Mouse (Mus musculus) heart, embryonic 13.5 days (tissue): Measurements from ENCODE around the gene Cop1. TPM values are rescaled to one million over a fixed set of nuclear protein-coding genes. Genes with fewer than 3 reads are reported as not detected.

Source experiments
- ATAC-seq: fragments of 200-750 bp; cut with Nextera tagmentation; 2 replicates; pipeline ENCODE4 v1.8.0; 2017; ENCODE audit warnings: moderate TSS enrichment; ENCODE audit not compliant: insufficient number of reproducible peaks, low FRiP score, low TSS enrichment; ENCODE audit errors: extremely low read depth
- H3K27ac ChIP-seq: fragments of 300-500 bp; sonication (generic); replicated peaks from 2 replicates; pipeline ENCODE4 v1.5.1; 2015; ENCODE audit warnings: moderate library complexity, mild to moderate bottlenecking, inconsistent platforms
- H3K27me3 ChIP-seq: fragments of 300-500 bp; sonication (generic); replicated peaks from 2 replicates; pipeline ENCODE4 v1.6.1; 2015; ENCODE audit warnings: mild to moderate bottlenecking, inconsistent platforms
- H3K36me3 ChIP-seq: fragments of 300-500 bp; sonication (generic); 2 replicates; pipeline ENCODE4 v1.6.1; 2015; ENCODE audit warnings: mild to moderate bottlenecking, inconsistent platforms
- H3K4me1 ChIP-seq: fragments of 300-500 bp; sonication (generic); 2 replicates; pipeline ENCODE4 v1.6.1; 2015; ENCODE audit warnings: inconsistent platforms
- H3K4me2 ChIP-seq: fragments of 300-500 bp; sonication (generic); 2 replicates; pipeline ENCODE4 v1.6.1; 2015; ENCODE audit warnings: inconsistent platforms, mild to moderate bottlenecking, moderate library complexity
- H3K4me3 ChIP-seq: fragments of 300-500 bp; sonication (generic); 2 replicates; pipeline ENCODE4 v1.5.1; 2015; ENCODE audit warnings: moderate library complexity, mild to moderate bottlenecking, inconsistent platforms
- H3K9ac ChIP-seq: fragments of 300-500 bp; sonication (generic); 2 replicates; pipeline ENCODE4 v1.6.1; 2015; ENCODE audit warnings: inconsistent platforms, mild to moderate bottlenecking, moderate library complexity
- H3K9me3 ChIP-seq: fragments of 300-500 bp; sonication (generic); 2 replicates; pipeline ENCODE4 v1.6.1; 2016; ENCODE audit warnings: inconsistent platforms
- WGBS: fragments of 180-500 bp; shearing (Covaris S2); methylation state at CpG from one replicate; pipeline ENCODE4 v1.1.7; 2015; ENCODE audit warnings: mixed read lengths; 5-methylcytosine and 5-hydroxymethylcytosine counted together
- microRNA-seq: library from miRNA; unstranded; fragments of <30 nt; microRNA quantifications from one replicate; pipeline ENCODE4, GENCODE M21; 2016
- polyA plus RNA-seq: library from polyadenylated mRNA; unstranded; fragments of >200 nt; fragmentation: Nextera tagmentation; extraction: Ambion mirVana; gene quantifications from 2 replicates; pipeline ENCODE4 v1.2.1, GENCODE M21; 2015

Cop1 gene
- polyA plus RNA-seq, 1 experiment from 2014 or later = 9.5 TPM

DNA sequence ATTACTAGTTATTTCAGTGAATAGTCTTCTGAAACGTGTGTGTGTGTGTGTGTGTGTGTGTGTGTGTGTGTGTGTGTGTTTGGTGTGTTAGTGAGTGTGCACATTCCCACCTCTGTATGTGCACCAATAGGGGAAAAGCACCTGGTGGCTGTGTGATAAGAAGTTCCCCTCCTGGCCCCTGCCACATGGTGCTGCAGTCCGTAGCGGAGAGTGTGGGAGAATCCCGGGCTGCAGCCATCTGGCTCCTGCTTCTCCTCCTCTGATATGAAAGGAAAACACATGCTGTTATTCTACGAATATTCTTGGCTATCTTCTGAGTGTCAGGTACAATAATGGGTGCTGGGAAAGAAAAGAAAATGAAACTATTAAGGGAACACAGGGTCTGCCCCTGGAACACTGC, 154.3 kb downstream of the Cop1 start:
- H3K4me1 ChIP-seq = no peaks in the 10 kb centered on the region
- ATAC-seq = no peak
- no peak overlapping the region for H3K4me3 ChIP-seq
- no peaks in the 10 kb centered on the region for H3K9me3 ChIP-seq
- 29% methylated on average over 5 of the region's 5 CpGs for WGBS
- H3K4me2 ChIP-seq = no peak overlapping the region
- H3K9ac ChIP-seq = no peak overlapping the region
- no peaks in the 10 kb centered on the region for H3K36me3 ChIP-seq
- no peaks in the 10 kb centered on the region for H3K27me3 ChIP-seq
- no peak overlapping the region for H3K27ac ChIP-seq

DNA sequence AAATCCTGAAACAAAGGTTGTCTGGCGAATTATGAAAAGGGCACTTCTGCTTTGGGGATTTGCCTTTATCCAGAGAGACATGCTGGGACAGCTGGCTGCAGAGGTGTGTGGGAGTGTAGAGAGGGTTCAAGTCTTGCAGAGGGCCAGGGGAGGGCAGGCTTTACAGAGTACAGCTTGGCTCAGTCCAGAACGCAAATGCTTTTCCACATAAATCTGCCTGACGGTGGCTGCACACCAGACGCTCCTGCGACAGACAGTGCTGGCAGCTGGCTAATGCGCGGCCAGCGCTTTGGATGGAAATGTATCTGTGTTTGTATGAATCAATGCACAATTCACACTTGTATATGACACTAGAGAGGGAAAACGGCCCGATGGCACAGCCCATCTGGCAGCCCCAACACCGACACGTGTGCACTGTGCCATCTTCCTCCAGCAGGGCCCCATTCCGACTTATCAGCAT, 156.5 kb downstream of the Cop1 start:
- ATAC-seq = no peak
- Histone ChIP-seq H3K9ac (no peak overlapping the region), H3K36me3 (no peaks in the 10 kb centered on the region), H3K9me3 (no peaks in the 10 kb centered on the region), H3K4me1 (0 out of 2 replicates have a peak, but pooled peaks cover 2% of the 10 kb centered on the region), H3K4me2 (no peak overlapping the region), H3K27me3 (no peaks in the 10 kb centered on the region), H3K27ac (no peak overlapping the region), H3K4me3 (no peak overlapping the region)
- 79% methylated on average over 13 of the region's 13 CpGs for WGBS

DNA sequence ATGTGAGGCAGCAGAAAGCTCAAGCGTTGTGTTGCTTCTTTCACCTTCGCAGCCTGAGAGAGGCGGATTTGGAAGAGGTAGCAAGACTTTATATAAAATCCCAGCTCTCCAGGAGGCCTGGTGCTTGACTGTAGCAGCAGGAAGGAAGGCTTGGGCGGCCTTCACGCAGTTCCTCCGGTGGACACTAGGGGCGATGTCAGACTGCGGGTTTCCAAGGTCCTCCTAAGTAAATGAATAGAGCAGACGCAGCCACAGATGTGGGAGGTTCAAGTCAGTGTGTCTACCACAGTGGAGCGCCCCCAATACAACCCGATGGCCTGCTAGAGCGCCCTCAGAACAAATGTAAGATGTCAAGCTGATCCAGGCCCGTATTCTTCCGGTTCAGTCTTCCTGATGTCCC, 157.9 kb downstream of the Cop1 start:
- Histone ChIP-seq H3K4me1 (0 out of 2 replicates have a peak, but pooled peaks cover 2% of the 10 kb centered on the region), H3K9ac (no peak overlapping the region), H3K4me3 (no peak overlapping the region), H3K9me3 (no peaks in the 10 kb centered on the region), H3K4me2 (no peak overlapping the region), H3K36me3 (no peaks in the 10 kb centered on the region), H3K27me3 (no peaks in the 10 kb centered on the region), H3K27ac (no peak overlapping the region)
- no peak for ATAC-seq
- WGBS = 15% methylated on average over 14 of the region's 14 CpGs

DNA sequence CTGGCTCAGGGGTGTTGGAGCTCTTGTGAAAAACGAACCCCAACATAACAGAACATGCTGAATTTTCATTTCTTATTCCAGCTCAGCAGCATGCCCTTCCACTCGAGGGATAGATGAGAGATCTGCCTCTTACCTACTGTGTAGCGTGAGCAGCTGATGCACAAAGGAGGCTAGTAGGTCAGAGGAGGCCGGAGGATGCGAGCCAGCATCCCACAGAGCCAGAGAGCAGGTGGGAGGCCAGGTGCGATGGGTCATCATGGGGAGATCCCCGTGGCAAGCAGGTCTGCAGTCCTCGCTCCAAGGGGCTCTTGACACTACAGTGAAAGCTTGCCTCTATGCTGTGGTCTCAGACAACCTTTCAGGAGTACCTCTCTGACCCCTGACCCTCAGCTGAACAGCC, 160.5 kb downstream of the Cop1 start:
- no peak overlapping the region for H3K4me3 ChIP-seq
- ATAC-seq = no peak
- no peak overlapping the region for H3K27ac ChIP-seq
- no peaks in the 10 kb centered on the region for H3K36me3 ChIP-seq
- 56% methylated on average over 8 of the region's 8 CpGs for WGBS
- no peaks in the 10 kb centered on the region for H3K9me3 ChIP-seq
- peaks cover 11% of the 10 kb centered on the region; the same call in 1 of the 2 replicates for H3K27me3 ChIP-seq
- H3K4me1 ChIP-seq = 0 out of 2 replicates have a peak, but pooled peaks cover 2% of the 10 kb centered on the region
- H3K4me2 ChIP-seq = no peak overlapping the region
- H3K9ac ChIP-seq = no peak overlapping the region

DNA sequence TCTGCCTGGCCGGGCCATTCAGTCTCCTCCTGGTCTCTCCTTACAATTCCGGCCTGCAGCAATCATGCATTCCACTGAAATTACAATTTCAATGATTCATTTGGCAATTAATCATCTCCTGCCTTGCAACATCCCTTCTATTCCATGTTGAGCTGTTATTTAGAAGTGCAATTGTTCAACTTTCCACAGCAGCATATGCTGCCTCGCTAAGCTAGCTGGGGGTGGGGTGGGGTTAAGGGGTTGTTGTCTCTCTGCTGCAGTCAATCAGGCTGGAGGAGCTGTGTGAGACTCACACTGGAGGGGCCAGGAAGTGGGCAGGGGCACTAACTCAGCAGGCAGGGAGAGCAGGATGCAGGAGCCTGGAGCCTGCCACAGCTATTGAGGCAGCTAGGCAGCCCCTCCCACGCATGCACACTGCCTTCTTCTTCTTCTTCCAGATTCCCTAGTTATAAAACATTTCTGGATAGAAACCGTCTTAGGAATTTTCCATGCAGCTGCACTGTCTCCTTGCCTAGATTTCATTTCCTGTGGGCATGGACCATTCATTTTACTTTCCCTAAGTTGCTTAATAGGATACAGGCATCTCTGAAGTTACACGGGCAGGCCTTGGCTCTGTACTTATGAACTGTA, 161.1 kb downstream of the Cop1 start:
- H3K27ac ChIP-seq = no peak overlapping the region
- no peak overlapping the region for H3K9ac ChIP-seq
- no peaks in the 10 kb centered on the region for H3K9me3 ChIP-seq
- 0 out of 2 replicates have a peak, but pooled peaks cover 2% of the 10 kb centered on the region for H3K4me1 ChIP-seq
- no peaks in the 10 kb centered on the region for H3K36me3 ChIP-seq
- WGBS = 31% methylated on average over 6 of the region's 6 CpGs
- H3K4me3 ChIP-seq = no peak overlapping the region
- H3K27me3 ChIP-seq = peaks cover 11% of the 10 kb centered on the region; the same call in 1 of the 2 replicates
- no peak overlapping the region for H3K4me2 ChIP-seq
- no peak for ATAC-seq

DNA sequence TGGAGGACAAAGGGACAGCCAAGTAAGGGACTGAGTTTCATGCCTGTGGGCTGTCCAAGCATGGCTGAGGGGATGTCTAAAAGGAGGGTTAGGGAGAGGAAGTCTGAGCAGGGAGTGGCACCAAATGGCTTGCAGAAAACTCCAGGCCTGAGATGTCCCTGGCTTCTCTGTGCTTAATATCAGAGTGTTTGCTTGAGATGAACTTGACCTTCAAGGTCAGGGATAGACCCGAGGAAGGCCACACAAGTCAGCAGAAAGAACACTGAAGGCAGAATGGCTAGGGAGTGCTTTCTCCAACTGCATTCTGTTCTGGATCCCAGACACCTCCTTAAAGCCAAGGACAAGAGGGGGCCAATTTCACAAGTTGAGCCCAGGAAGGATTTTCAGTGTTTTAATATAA, 161.8 kb downstream of the Cop1 start:
- no peak overlapping the region for H3K9ac ChIP-seq
- H3K4me2 ChIP-seq = no peak overlapping the region
- H3K27ac ChIP-seq = no peak overlapping the region
- H3K9me3 ChIP-seq = no peaks in the 10 kb centered on the region
- peaks cover 11% of the 10 kb centered on the region; the same call in 1 of the 2 replicates for H3K27me3 ChIP-seq
- H3K36me3 ChIP-seq = no peaks in the 10 kb centered on the region
- 0 out of 2 replicates have a peak, but pooled peaks cover 2% of the 10 kb centered on the region for H3K4me1 ChIP-seq
- WGBS = 38% methylated on average over 1 of the region's 1 CpGs
- no peak for ATAC-seq
- no peak overlapping the region for H3K4me3 ChIP-seq

DNA sequence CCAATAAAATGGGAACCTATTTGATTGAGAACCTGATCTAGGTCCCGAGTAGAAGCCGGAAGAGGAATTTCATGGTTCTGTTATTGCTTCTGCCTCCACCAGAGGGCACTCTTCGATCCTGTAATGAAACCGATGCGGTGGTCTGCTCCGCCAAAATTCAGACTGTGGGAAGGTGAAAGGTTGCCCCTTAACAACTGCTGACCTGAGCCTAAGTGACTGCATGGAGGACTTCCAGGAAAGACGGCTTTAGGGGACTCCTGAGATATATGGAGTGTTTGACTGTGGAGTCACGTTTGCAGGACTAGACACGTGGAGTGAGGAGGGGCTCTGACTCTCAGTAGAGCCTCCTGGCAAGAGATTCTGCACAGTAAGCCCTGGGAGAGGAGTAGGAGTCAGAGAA, 164.4 kb downstream of the Cop1 start:
- H3K27ac ChIP-seq = no peak overlapping the region
- WGBS = 8% methylated on average over 9 of the region's 9 CpGs
- peak overlapping the region; percentile 19; the same call in 1 of the 2 replicates for H3K4me3 ChIP-seq
- H3K9me3 ChIP-seq = no peaks in the 10 kb centered on the region
- H3K4me2 ChIP-seq = peak overlapping the region; percentile 62
- 0 out of 2 replicates have a peak, but pooled peaks cover 2% of the 10 kb centered on the region for H3K4me1 ChIP-seq
- no peak for ATAC-seq
- no peaks in the 10 kb centered on the region for H3K36me3 ChIP-seq
- no peak overlapping the region for H3K9ac ChIP-seq
- H3K27me3 ChIP-seq = peaks cover 17% of the 10 kb centered on the region; the same call in 1 of the 2 replicates

Small RNA genes lying within 50 kb of the gene (microRNA-seq; reads per million reads assigned to microRNA genes)
- 17.7 reads per million, percentile 34 among the genes with 10 or more reads in this experiment for gene Mir1843b
